Mouse (Mus musculus): ENCODE results near the gene Emb. TPM values are rescaled to one million over a fixed set of nuclear protein-coding genes. Genes with fewer than 3 reads are reported as not detected.

Emb gene
- total RNA-seq (2012; rRNA removed) (0.62 and 1.7 TPM in 2 replicates), polyA plus RNA-seq (2012; ENCODE audit: insufficient read depth in 1 of 2, insufficient read length in 2 of 2, low read depth in 1 of 2, low replicate concordance in 2 of 2, missing spikeins in 1 of 2) (under 1 TPM in 1 of 2 experiments, not detected in 1; 0.43 TPM)

GRCm38 (mm10) chr13:117208236-117208635 is at the start of gene Emb:
Gene Emb (plus strand): TSS chr13:117208536.
- no peak within 1 kb of the TSS for H3K9ac ChIP-seq (ENCODE audit: control insufficient read depth, low read depth, low read length, poor library complexity, severe bottlenecking)
- no peak for DNase-seq (ENCODE audit: low read depth, low spot score)
- no peaks in the 10 kb centered on the region for H3K79me2 ChIP-seq (ENCODE audit: control insufficient read depth, insufficient read depth, low read length, poor library complexity)
- H3K27me3 ChIP-seq (ENCODE audit: control insufficient read depth in 1 of 2, insufficient read depth in 2 of 2, low read length in 2 of 2) = no peaks in the 10 kb centered on the region; a peak in 1 of 4 replicates
- no peak within 1 kb of the TSS for H3K27ac ChIP-seq (ENCODE audit: control insufficient read depth, low read depth, low read length)
- no peaks in the 10 kb centered on the region for H3K4me1 ChIP-seq (ENCODE audit: control insufficient read depth in 1 of 2, insufficient read depth in 2 of 2, low read length in 2 of 2)
- no peaks in the 10 kb centered on the region for H3K36me3 ChIP-seq (ENCODE audit: control insufficient read depth in 1 of 2, insufficient read depth in 2 of 2, low read length in 2 of 2)
- H3K4me3 ChIP-seq (ENCODE audit: control insufficient read depth in 1 of 2, insufficient read depth in 1 of 2, low read depth in 2 of 2, low read length in 2 of 2) = no peak within 1 kb of the TSS
- TF ChIP-seq NRF1 (IDR thresholded peaks at IDR 0.05; ENCODE audit: insufficient read depth, low read depth, low read length, poor library complexity, severe bottlenecking) (no peak), CHD1 (IDR thresholded peaks at IDR 0.05; ENCODE audit: low read depth, low read length) (no peak), MEF2A (IDR thresholded peaks at IDR 0.05; ENCODE audit: extremely low read depth, insufficient replicate concordance, low read depth, low read length, poor library complexity, severe bottlenecking) (no peak), RCOR1 (IDR thresholded peaks at IDR 0.05; ENCODE audit: low read depth, low read length) (no peak), ZMIZ1 (IDR thresholded peaks at IDR 0.05; ENCODE audit: low read depth, low read length) (no peak), MXI1 (IDR thresholded peaks at IDR 0.05; ENCODE audit: low read depth, low read length) (no peak), KAT2A (conservative IDR thresholded peaks at IDR 0.05; ENCODE audit: low read depth, low read length) (no peak), POLR2A (IDR thresholded peaks at IDR 0.05; ENCODE audit: control insufficient read depth in 1 of 2, insufficient read depth in 1 of 2, low read depth in 1 of 2, low read length in 2 of 2, poor library complexity in 1 of 2) (no peak), USF2 (IDR thresholded peaks at IDR 0.05; ENCODE audit: borderline replicate concordance in 1 of 2, insufficient read depth in 1 of 2, low read depth in 1 of 2, low read length in 2 of 2) (no peak), JUND (IDR thresholded peaks at IDR 0.05; ENCODE audit: low read depth, low read length) (no peak), TCF12 (IDR thresholded peaks at IDR 0.05; ENCODE audit: low read depth, low read length) (no peak), MYC (IDR thresholded peaks at IDR 0.05; ENCODE audit: low read depth, low read length) (no peak), GATA1 (IDR thresholded peaks at IDR 0.05; ENCODE audit: low read depth, low read length) (no peak), RAD21 (IDR thresholded peaks at IDR 0.05; ENCODE audit: low read depth, low read length) (no peak), BHLHE40 (IDR thresholded peaks at IDR 0.05; ENCODE audit: borderline replicate concordance, low read depth, low read length) (no peak), MAX (IDR thresholded peaks at IDR 0.05; ENCODE audit: low read length) (no peak), POLR2AphosphoS2 (IDR thresholded peaks at IDR 0.05; ENCODE audit: low read length) (no peak), EP300 (IDR thresholded peaks at IDR 0.05; ENCODE audit: low read depth in 1 of 2, low read length in 2 of 2) (no peak), SIN3A (IDR thresholded peaks at IDR 0.05; ENCODE audit: low read length) (no peak), MAZ (IDR thresholded peaks at IDR 0.05; ENCODE audit: low read depth, low read length) (no peak)
- H3K9me3 ChIP-seq (replicated peaks; ENCODE audit: insufficient read depth, low read length) = no peaks in the 10 kb centered on the region

DNA sequence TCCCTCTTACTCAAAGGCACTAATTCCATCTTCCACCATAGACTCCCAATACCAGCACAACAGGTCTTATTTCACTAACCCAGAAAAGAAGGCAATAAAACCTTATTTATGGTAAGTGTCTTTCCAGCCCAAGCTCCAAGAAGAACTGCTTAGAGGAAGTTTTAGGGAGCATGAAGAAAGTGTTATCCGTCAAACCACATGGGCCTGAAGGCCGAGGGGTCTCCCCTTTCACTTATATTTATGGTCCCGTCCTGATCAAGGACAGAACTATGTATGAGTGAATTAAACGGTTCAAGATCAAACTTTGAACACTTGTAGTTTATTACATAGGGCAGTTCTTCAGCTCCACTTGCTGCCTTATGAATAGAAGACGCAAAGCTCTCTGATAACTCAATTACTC is 44.4 kb upstream of the Emb start:
- Histone ChIP-seq H3K4me3 (ENCODE audit: control insufficient read depth in 1 of 2, insufficient read depth in 1 of 2, low read depth in 2 of 2, low read length in 2 of 2) (no peak overlapping the region), H3K9ac (ENCODE audit: control insufficient read depth, low read depth, low read length, poor library complexity, severe bottlenecking) (no peak overlapping the region), H3K36me3 (ENCODE audit: control insufficient read depth in 1 of 2, insufficient read depth in 2 of 2, low read length in 2 of 2) (no peaks in the 10 kb centered on the region), H3K4me1 (ENCODE audit: control insufficient read depth in 1 of 2, insufficient read depth in 2 of 2, low read length in 2 of 2) (no peaks in the 10 kb centered on the region), H3K27ac (ENCODE audit: control insufficient read depth, low read depth, low read length) (no peak overlapping the region), H3K27me3 (ENCODE audit: control insufficient read depth in 1 of 2, insufficient read depth in 2 of 2, low read length in 2 of 2) (no peaks in the 10 kb centered on the region), H3K79me2 (ENCODE audit: control insufficient read depth, insufficient read depth, low read length, poor library complexity) (no peaks in the 10 kb centered on the region), H3K9me3 (replicated peaks; ENCODE audit: insufficient read depth, low read length) (no peaks in the 10 kb centered on the region)
- DNase-seq (ENCODE audit: low read depth, low spot score) = no peak
- TF ChIP-seq TAL1 (IDR thresholded peaks at IDR 0.05; ENCODE audit: low read length) (no peak), MYC (IDR thresholded peaks at IDR 0.05; ENCODE audit: low read depth, low read length) (no peak), USF1 (IDR thresholded peaks at IDR 0.05; ENCODE audit: low read depth, low read length) (no peak), MAZ (IDR thresholded peaks at IDR 0.05; ENCODE audit: low read depth, low read length) (no peak)

Measured in MEL (cell line).